Mouse (Mus musculus): ENCODE measurements at regions not wholly inside any gene's neighbourhood (a gene's known extent, or its start where the extent isn't known, plus 50 kb on each side); places are given as distances from the start of the nearest gene placed in this dataset.

DNA sequence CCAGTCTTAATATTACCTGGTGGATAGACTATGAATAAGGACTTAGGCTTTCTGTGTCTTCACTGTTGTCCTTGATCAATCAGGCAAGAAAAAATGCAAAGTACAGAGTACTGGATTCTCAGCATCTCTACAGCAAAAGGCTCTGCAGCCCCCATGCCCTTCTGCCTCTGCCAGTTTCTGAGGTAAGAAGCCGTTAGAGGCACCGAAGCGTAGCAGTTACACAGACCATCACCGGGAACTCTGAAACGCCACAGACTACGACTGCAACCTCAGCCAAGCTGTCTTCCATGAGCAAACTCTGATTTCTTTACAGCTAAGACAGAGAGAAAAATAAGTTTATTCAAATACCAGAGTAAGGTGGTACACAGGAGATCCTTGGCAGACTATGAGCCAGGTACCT is 396.5 kb downstream of the Rwdd3 start:
- no peak overlapping the region for H3K4me3 ChIP-seq (replicated peaks; ENCODE audit: control insufficient read depth, low read depth, low read length)
- 88% methylated on average over 6 of the region's 6 CpGs for WGBS
- TF ChIP-seq POLR2A (IDR thresholded peaks at IDR 0.05; ENCODE audit: borderline replicate concordance, control insufficient read depth, low read depth, low read length) (no peak), CTCF (IDR thresholded peaks at IDR 0.05; ENCODE audit: control insufficient read depth, insufficient read depth, low read length) (no peak)
- no peak overlapping the region for H3K27ac ChIP-seq (ENCODE audit: control insufficient read depth, insufficient read depth, low read depth, low read length, poor library complexity)
- no peaks in the 10 kb centered on the region for H3K4me1 ChIP-seq (ENCODE audit: control insufficient read depth, insufficient read depth, low read length)

GRCm38 (mm10) chr3:120761681-120762080 is 409.8 kb downstream of the Rwdd3 start:
- TF ChIP-seq CTCF (IDR thresholded peaks at IDR 0.05; ENCODE audit: control insufficient read depth, insufficient read depth, low read length) = no peak
- no peak for TF ChIP-seq POLR2A (IDR thresholded peaks at IDR 0.05; ENCODE audit: borderline replicate concordance, control insufficient read depth, low read depth, low read length)
- Histone ChIP-seq H3K27ac (ENCODE audit: control insufficient read depth, insufficient read depth, low read depth, low read length, poor library complexity) (no peak overlapping the region), H3K4me1 (ENCODE audit: control insufficient read depth, insufficient read depth, low read length) (no peaks in the 10 kb centered on the region), H3K4me3 (replicated peaks; ENCODE audit: control insufficient read depth, low read depth, low read length) (no peak overlapping the region)
- WGBS = 69% methylated on average over 4 of the region's 4 CpGs

GRCm38 (mm10) chr3:120761223-120761622 is 410.3 kb downstream of the Rwdd3 start:
- H3K4me1 ChIP-seq (ENCODE audit: control insufficient read depth, insufficient read depth, low read length) = no peaks in the 10 kb centered on the region
- TF ChIP-seq POLR2A (IDR thresholded peaks at IDR 0.05; ENCODE audit: borderline replicate concordance, control insufficient read depth, low read depth, low read length) (no peak), CTCF (IDR thresholded peaks at IDR 0.05; ENCODE audit: control insufficient read depth, insufficient read depth, low read length) (no peak)
- H3K27ac ChIP-seq (ENCODE audit: control insufficient read depth, insufficient read depth, low read depth, low read length, poor library complexity) = no peak overlapping the region
- H3K4me3 ChIP-seq (replicated peaks; ENCODE audit: control insufficient read depth, low read depth, low read length) = no peak overlapping the region
- 77% methylated on average over 3 of the region's 3 CpGs for WGBS

- Histone ChIP-seq H3K27ac (ENCODE audit: control insufficient read depth, insufficient read depth, low read depth, low read length, poor library complexity) (no peak overlapping the region), H3K4me3 (replicated peaks; ENCODE audit: control insufficient read depth, low read depth, low read length) (no peak overlapping the region), H3K4me1 (ENCODE audit: control insufficient read depth, insufficient read depth, low read length) (no peaks in the 10 kb centered on the region)
- WGBS = 82% methylated on average over 4 of the region's 4 CpGs
- TF ChIP-seq CTCF (IDR thresholded peaks at IDR 0.05; ENCODE audit: control insufficient read depth, insufficient read depth, low read length) (no peak), POLR2A (IDR thresholded peaks at IDR 0.05; ENCODE audit: borderline replicate concordance, control insufficient read depth, low read depth, low read length) (no peak)
Observed at GRCm38 (mm10) chr3:120748513-120748912, 423.0 kb downstream of the Rwdd3 start.

DNA sequence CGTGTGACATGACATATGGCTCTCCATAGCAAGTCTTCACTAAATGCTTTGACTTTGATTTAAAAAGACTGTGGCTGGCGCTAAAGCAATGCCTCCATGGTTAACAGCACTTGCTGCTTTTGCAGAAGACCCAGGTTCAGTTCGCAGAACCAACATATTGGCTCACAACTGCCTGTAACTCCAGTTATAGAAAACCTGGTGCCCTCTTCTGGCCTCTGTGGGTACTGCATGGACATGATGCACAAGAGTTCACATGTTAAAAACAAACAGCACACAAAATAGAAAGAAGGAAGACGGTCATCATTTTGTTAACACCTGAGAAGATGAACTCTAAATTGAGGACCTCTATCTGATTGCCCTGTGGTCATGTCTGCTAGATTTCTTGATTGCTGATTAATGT is 423.8 kb downstream of the Rwdd3 start:
- 70% methylated on average over 4 of the region's 4 CpGs for whole genome bisulfite sequencing
- no peak for TF ChIP-seq POLR2A (IDR thresholded peaks at IDR 0.05; ENCODE audit: borderline replicate concordance, control insufficient read depth, low read depth, low read length)
- H3K27ac ChIP-seq (ENCODE audit: control insufficient read depth, insufficient read depth, low read depth, low read length, poor library complexity) = no peak overlapping the region
- no peak overlapping the region for H3K4me3 ChIP-seq (replicated peaks; ENCODE audit: control insufficient read depth, low read depth, low read length)
- no peaks in the 10 kb centered on the region for H3K4me1 ChIP-seq (ENCODE audit: control insufficient read depth, insufficient read depth, low read length)

GRCm38 (mm10) chr3:120733332-120733731 is 438.2 kb downstream of the Rwdd3 start:
- TF ChIP-seq CTCF (IDR thresholded peaks at IDR 0.05; ENCODE audit: control insufficient read depth, insufficient read depth, low read length) (no peak), POLR2A (IDR thresholded peaks at IDR 0.05; ENCODE audit: borderline replicate concordance, control insufficient read depth, low read depth, low read length) (no peak)
- 82% methylated on average over 6 of the region's 6 CpGs for WGBS
- no peak overlapping the region for H3K27ac ChIP-seq (ENCODE audit: control insufficient read depth, insufficient read depth, low read depth, low read length, poor library complexity)
- no peak overlapping the region for H3K4me3 ChIP-seq (replicated peaks; ENCODE audit: control insufficient read depth, low read depth, low read length)
- H3K4me1 ChIP-seq (ENCODE audit: control insufficient read depth, insufficient read depth, low read length) = no peaks in the 10 kb centered on the region

DNA sequence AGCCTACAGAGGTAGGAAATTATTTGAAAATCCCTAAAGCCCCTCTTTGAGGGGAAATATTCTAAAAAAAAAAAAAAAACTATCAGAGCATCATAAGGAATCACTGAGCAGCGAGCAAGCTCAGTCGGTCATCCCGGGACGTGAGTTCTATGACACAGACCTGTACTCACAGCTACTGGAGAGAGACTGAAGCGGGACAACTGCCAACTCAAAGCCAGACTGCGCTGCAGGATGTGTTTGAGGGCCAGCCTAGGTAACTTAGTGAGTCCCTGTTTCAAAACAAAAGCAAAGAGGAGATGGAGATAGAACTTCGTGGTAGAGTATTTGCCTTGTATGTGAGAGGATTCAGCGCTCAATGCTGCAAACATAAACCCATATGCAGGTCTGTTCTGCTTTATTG is 439.1 kb downstream of the Rwdd3 start:
- no peaks in the 10 kb centered on the region for H3K4me1 ChIP-seq (ENCODE audit: control insufficient read depth, insufficient read depth, low read length)
- H3K27ac ChIP-seq (ENCODE audit: control insufficient read depth, insufficient read depth, low read depth, low read length, poor library complexity) = no peak overlapping the region
- 85% methylated on average over 8 of the region's 8 CpGs for WGBS
- TF ChIP-seq POLR2A (IDR thresholded peaks at IDR 0.05; ENCODE audit: borderline replicate concordance, control insufficient read depth, low read depth, low read length) = no peak
- no peak for TF ChIP-seq CTCF (IDR thresholded peaks at IDR 0.05; ENCODE audit: control insufficient read depth, insufficient read depth, low read length)
- H3K4me3 ChIP-seq (replicated peaks; ENCODE audit: control insufficient read depth, low read depth, low read length) = no peak overlapping the region

DNA sequence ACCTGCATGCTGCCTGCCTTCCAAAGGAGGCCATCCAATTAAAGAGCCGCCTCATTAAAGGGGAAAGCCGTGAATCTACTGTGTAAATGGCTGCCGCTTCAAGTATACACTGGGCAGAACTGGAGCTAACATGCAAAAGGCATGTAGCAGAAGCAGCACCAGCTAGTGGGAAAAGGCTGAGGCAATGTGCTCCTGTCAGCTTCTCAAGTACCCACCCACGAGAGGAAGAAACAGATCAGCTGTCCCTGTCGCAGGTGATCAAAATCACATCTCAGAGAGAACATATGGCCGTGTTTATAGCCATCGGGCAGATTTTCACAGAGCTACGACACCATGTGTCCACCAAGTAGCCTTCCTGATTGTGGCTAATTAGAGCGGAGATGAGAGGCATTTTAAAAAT is 440.2 kb downstream of the Rwdd3 start:
- WGBS = 73% methylated on average over 9 of the region's 9 CpGs
- TF ChIP-seq POLR2A (IDR thresholded peaks at IDR 0.05; ENCODE audit: borderline replicate concordance, control insufficient read depth, low read depth, low read length) = no peak
- no peak for TF ChIP-seq CTCF (IDR thresholded peaks at IDR 0.05; ENCODE audit: control insufficient read depth, insufficient read depth, low read length)
- Histone ChIP-seq H3K4me3 (replicated peaks; ENCODE audit: control insufficient read depth, low read depth, low read length) (no peak overlapping the region), H3K27ac (ENCODE audit: control insufficient read depth, insufficient read depth, low read depth, low read length, poor library complexity) (no peak overlapping the region), H3K4me1 (ENCODE audit: control insufficient read depth, insufficient read depth, low read length) (no peaks in the 10 kb centered on the region)

DNA sequence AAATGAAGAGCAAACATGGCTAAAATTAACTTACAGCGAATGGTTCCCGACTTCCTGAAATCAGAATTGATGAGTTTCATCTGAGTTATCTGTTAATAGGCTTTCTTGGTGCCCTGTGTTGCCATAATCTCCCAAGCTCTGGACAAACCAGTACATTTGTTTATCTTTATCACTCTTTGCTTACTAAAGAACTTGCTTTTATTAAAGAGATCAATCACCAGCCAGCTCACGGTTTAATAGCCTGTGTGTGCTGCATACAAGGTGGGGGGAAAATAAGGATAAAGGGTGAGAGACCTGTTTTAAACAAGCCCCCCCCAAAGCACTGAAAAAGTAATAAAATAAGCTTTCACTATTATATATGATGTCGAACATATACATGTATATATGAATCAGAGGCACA is 441.3 kb downstream of the Rwdd3 start:
- Histone ChIP-seq H3K4me1 (ENCODE audit: control insufficient read depth, insufficient read depth, low read length) (no peaks in the 10 kb centered on the region), H3K27ac (ENCODE audit: control insufficient read depth, insufficient read depth, low read depth, low read length, poor library complexity) (no peak overlapping the region), H3K4me3 (replicated peaks; ENCODE audit: control insufficient read depth, low read depth, low read length) (no peak overlapping the region)
- no peak for TF ChIP-seq POLR2A (IDR thresholded peaks at IDR 0.05; ENCODE audit: borderline replicate concordance, control insufficient read depth, low read depth, low read length)
- no peak for TF ChIP-seq CTCF (IDR thresholded peaks at IDR 0.05; ENCODE audit: control insufficient read depth, insufficient read depth, low read length)
- WGBS = 80% methylated on average over 4 of the region's 4 CpGs
